Mouse (Mus musculus): ENCODE measurements around the gene Stxbp5.

GRCm38 (mm10) chr10:9856792-9857191 is 44.1 kb downstream of the Stxbp5 start:
- TF ChIP-seq CTCF (IDR thresholded peaks at IDR 0.05; ENCODE audit: extremely low read depth, insufficient read depth, insufficient read length, insufficient replicate concordance) (no peak), POLR2A (IDR thresholded peaks at IDR 0.05; ENCODE audit: low read depth, low read length) (no peak)

All from spleen, adult 2 months (tissue).